Mouse (Mus musculus) ES-E14 (cell line): ENCODE results near the gene Pcgf5.

Experiments
- CHD2 ChIP-seq: IDR thresholded peaks from 2 replicates; pipeline ENCODE4 v1.6.1; 2014; ENCODE audit warnings: mild to moderate bottlenecking, low read depth, low read length, inconsistent platforms
- ZNF384 ChIP-seq: IDR thresholded peaks from 2 replicates; pipeline ENCODE4 v1.6.1; 2012; ENCODE audit warnings: low read depth, low read length, inconsistent platforms

DNA sequence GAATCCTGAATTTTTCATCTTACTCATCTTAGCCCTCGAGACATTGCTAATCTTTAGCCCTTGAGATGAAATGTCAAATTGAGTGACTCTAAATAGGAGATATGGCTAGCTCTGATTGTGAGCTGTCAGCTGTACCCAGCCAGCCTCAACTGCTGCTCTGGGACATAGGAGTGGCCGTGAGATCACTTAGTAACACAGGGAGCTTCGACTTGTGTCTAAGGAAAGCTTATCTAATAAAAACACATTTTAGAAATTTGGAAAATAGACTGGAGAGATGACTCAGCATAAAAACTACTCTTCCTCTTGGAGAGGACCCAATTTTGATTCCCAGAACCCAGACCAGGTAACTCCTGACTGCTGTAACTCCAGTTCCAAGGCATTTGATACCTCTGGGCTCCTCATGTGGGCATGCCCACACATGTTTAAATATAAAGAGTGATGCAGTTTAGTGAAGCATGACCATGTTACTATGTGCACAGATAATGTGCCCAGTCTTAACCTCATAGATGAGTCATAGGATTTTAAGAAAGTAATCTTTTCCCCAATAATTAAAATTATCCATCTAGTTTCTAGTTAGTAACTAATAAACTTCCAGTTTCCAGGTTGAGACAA lies 103.0 kb downstream of the Pcgf5 start:
- TF ChIP-seq CHD2: no peak
- TF ChIP-seq ZNF384: no peak
